Mouse (Mus musculus) liver, postnatal 0 days (tissue): ENCODE results near the gene Il12rb1.

ENCODE experiments used
- CTCF ChIP-seq: sonication (generic); IDR thresholded peaks from 2 replicates; pipeline ENCODE4 v1.5.1; 2016; ENCODE audit warnings: antibody characterized with exemption, low read depth
- EP300 ChIP-seq: IDR thresholded peaks from 2 replicates; pipeline ENCODE4 v1.6.1; 2016; ENCODE audit warnings: antibody characterized with exemption, low read depth, mild to moderate bottlenecking

- TF ChIP-seq EP300 (peak; percentile 74; the same call in 1 of the 2 replicates), CTCF (peak; percentile 8; the same call in 1 of the 2 replicates)
Measured at GRCm38 (mm10) chr8:70839408-70840351, 31.4 kb downstream of the Il12rb1 start, which contains the start of gene Arrdc2.
